17 mouse cellular contexts compared by ENCODE assay signal in genomic region chr1:172355336-172355735, GRCm38 (mm10). TPM values are rescaled to one million over a fixed set of nuclear protein-coding genes. Genes with fewer than 3 reads are reported as not detected.
A peak's percentile ranks its signal among the peaks of the same experiment; 100 is the strongest.
DNase-seq lines count a peak whose midpoint lies in the region; ATAC-seq and TF ChIP-seq lines count a peak whose summit lies in the region.
"Had no signal": no experiment of that assay in that cellular context is flagged by ENCODE, and none has a peak within 500 bp of the region (broad histone marks: within the 10 kb centered on the region; RNA-seq: fewer than 3 reads in every experiment).

No protein-coding gene starts in this region.

- intact Hi-C loops in left cerebral cortex, postnatal 36 days (cut with DNase I): no loop called here

- H3K4me3 ChIP-seq in forebrain, embryonic 10.5 days: no peak overlapping the region
- no peak overlapping the region for H3K4me3 ChIP-seq in hindbrain, embryonic 12.5 days
- no peak overlapping the region for H3K4me3 ChIP-seq in midbrain, embryonic 14.5 days (replicated peaks; ENCODE audit: low read depth, low read length)
- H3K4me3 ChIP-seq: embryonic facial prominence, embryonic 15.5 days; heart, embryonic 15.5 days had no signal

- no peaks in the 10 kb centered on the region for H3K36me3 ChIP-seq in forebrain, embryonic 10.5 days (replicated peaks)
- H3K36me3 ChIP-seq in hindbrain, embryonic 12.5 days: no peaks in the 10 kb centered on the region
- no peaks in the 10 kb centered on the region for H3K36me3 ChIP-seq in midbrain, embryonic 14.5 days (ENCODE audit: control insufficient read depth, insufficient read depth, low read length)
- H3K36me3 ChIP-seq: embryonic facial prominence, embryonic 15.5 days; heart, embryonic 15.5 days had no signal

- ATAC-seq in hindbrain, embryonic 12.5 days (ENCODE audit: low FRiP score): no peak
- peak; percentile 57; the same call in 1 of the 2 replicates for ATAC-seq in midbrain, embryonic 14.5 days (ENCODE audit: low FRiP score, low TSS enrichment)
- ATAC-seq: intestine, postnatal 0 days had no signal

- no peak for TF ChIP-seq POLR2A in brain, embryonic 14.5 days (IDR thresholded peaks at IDR 0.05; ENCODE audit: borderline replicate concordance, extremely low read depth, insufficient read depth, insufficient read length, poor library complexity, severe bottlenecking)

- WGBS in forebrain, embryonic 10.5 days: 22% methylated on average over 3 of the region's 3 CpGs
- WGBS in hindbrain, embryonic 12.5 days: 40% methylated on average over 3 of the region's 3 CpGs
- WGBS in midbrain, embryonic 14.5 days: 5% methylated on average over 3 of the region's 3 CpGs

- peaks cover 57% of the 10 kb centered on the region for H3K27me3 ChIP-seq in forebrain, embryonic 10.5 days (ENCODE audit: poor library complexity, severe bottlenecking)
- H3K27me3 ChIP-seq in hindbrain, embryonic 12.5 days: no peaks in the 10 kb centered on the region
- no peaks in the 10 kb centered on the region for H3K27me3 ChIP-seq in midbrain, embryonic 14.5 days (ENCODE audit: control insufficient read depth, insufficient read depth, low read length)

- H3K4me2 ChIP-seq in hindbrain, embryonic 12.5 days (replicated peaks): no peak overlapping the region
- no peak overlapping the region for H3K4me2 ChIP-seq in midbrain, embryonic 14.5 days (ENCODE audit: low read length)
- H3K4me2 ChIP-seq: embryonic facial prominence, embryonic 15.5 days; heart, embryonic 15.5 days had no signal

- peak; percentile 81 for DNase-seq in brain, embryonic 14.5 days (ENCODE audit: low read depth)
- no peak for DNase-seq in forebrain, embryonic 10.5 days (ENCODE audit: extremely low spot score, low spot score)
- DNase-seq in midbrain, embryonic 14.5 days: peak; percentile 83
- no peak for DNase-seq in gastrocnemius, postnatal 10 days
- DNase-seq in right cerebral cortex, postnatal 25 days: no peak
- DNase-seq in left cerebral cortex, postnatal 36 days (ENCODE audit: low spot score in 2 of 2): no peak
- DNase-seq: layer of hippocampus, adult 9-11 months; left cerebral cortex, postnatal 4 days; lung, postnatal 14 days; right cerebral cortex, postnatal 4 days had no signal

- TF ChIP-seq CTCF in brain, embryonic 14.5 days (IDR thresholded peaks at IDR 0.05; ENCODE audit: borderline replicate concordance, extremely low read depth, insufficient read depth, insufficient read length): no peak

- no peak overlapping the region for H3K9ac ChIP-seq in hindbrain, embryonic 12.5 days
- no peak overlapping the region for H3K9ac ChIP-seq in midbrain, embryonic 14.5 days (replicated peaks; ENCODE audit: low read length)
- H3K9ac ChIP-seq: embryonic facial prominence, embryonic 15.5 days; heart, embryonic 15.5 days; liver, embryonic 14.5 days had no signal

- peak overlapping the region; percentile 75 for H3K27ac ChIP-seq in forebrain, embryonic 10.5 days
- peak overlapping the region; percentile 66 for H3K27ac ChIP-seq in hindbrain, embryonic 12.5 days
- 0 out of 2 replicates have a peak overlapping the region, but pooled peaks have one; percentile 6 for H3K27ac ChIP-seq in midbrain, embryonic 14.5 days (replicated peaks; ENCODE audit: low read depth, low read length)
- H3K27ac ChIP-seq: embryonic facial prominence, embryonic 15.5 days; heart, embryonic 15.5 days; liver, embryonic 14.5 days had no signal

- H3K9me3 ChIP-seq in forebrain, embryonic 10.5 days: no peaks in the 10 kb centered on the region
- no peaks in the 10 kb centered on the region for H3K9me3 ChIP-seq in hindbrain, embryonic 12.5 days (replicated peaks)
- H3K9me3 ChIP-seq in midbrain, embryonic 14.5 days (ENCODE audit: control insufficient read depth, low read length): no peaks in the 10 kb centered on the region
- H3K9me3 ChIP-seq: embryonic facial prominence, embryonic 15.5 days; heart, embryonic 15.5 days had no signal

- peaks cover 85% of the 10 kb centered on the region for H3K4me1 ChIP-seq in forebrain, embryonic 10.5 days
- peaks cover 39% of the 10 kb centered on the region for H3K4me1 ChIP-seq in hindbrain, embryonic 12.5 days
- H3K4me1 ChIP-seq in midbrain, embryonic 14.5 days (ENCODE audit: control insufficient read depth, insufficient read depth, low read length): peaks cover 24% of the 10 kb centered on the region

RNA-seq across cellular contexts. Expression of gene Kcnj10, which starts 14.3 kb away (rescaled TPM):
- 3.2 and 5.9 TPM in 2 replicates for polyA plus RNA-seq in brain, embryonic 14.5 days (2012; rRNA removed)
- 0.46 and 0.47 TPM in 2 replicates for polyA plus RNA-seq in forebrain, embryonic 10.5 days (2016; fragmentation: Nextera tagmentation; extraction: Ambion mirVana)
- 0.53 and 0.83 TPM in 2 replicates for polyA plus RNA-seq in hindbrain, embryonic 12.5 days (2016; fragmentation: Nextera tagmentation; extraction: Ambion mirVana)
- polyA plus RNA-seq in midbrain, embryonic 14.5 days (2014; fragmentation: Nextera tagmentation; extraction: Ambion mirVana): 1.5 TPM in 2 replicates
- total RNA-seq in gastrocnemius, postnatal 10 days (2021): 1 to 10 TPM in 1 of 2 experiments, under 1 TPM in 1; 0.87 to 1.2 TPM
- 10 to 100 TPM; 86.8 to 97.1 TPM for total RNA-seq in left cerebral cortex, postnatal 36 days (2021)

RNA-seq across cellular contexts. Expression of gene Pigm, which starts 21.0 kb away (rescaled TPM):
- polyA plus RNA-seq in brain, embryonic 14.5 days (2012; rRNA removed): 9.4 and 9.8 TPM in 2 replicates
- polyA plus RNA-seq in forebrain, embryonic 10.5 days (2016; fragmentation: Nextera tagmentation; extraction: Ambion mirVana): 10.6 and 10.8 TPM in 2 replicates
- 9.4 and 9.8 TPM in 2 replicates for polyA plus RNA-seq in hindbrain, embryonic 12.5 days (2016; fragmentation: Nextera tagmentation; extraction: Ambion mirVana)
- polyA plus RNA-seq in midbrain, embryonic 14.5 days (2014; fragmentation: Nextera tagmentation; extraction: Ambion mirVana): 5.2 and 6.4 TPM in 2 replicates
- total RNA-seq in gastrocnemius, postnatal 10 days (2021): 1 to 10 TPM; 5.6 to 6.9 TPM
- 1 to 10 TPM; 7.8 to 8.3 TPM for total RNA-seq in left cerebral cortex, postnatal 36 days (2021)

RNA-seq across cellular contexts. Expression of gene Kcnj9, which starts 26.2 kb away (rescaled TPM):
- polyA plus RNA-seq in brain, embryonic 14.5 days (2012; rRNA removed): 6.9 and 8.0 TPM in 2 replicates
- polyA plus RNA-seq in forebrain, embryonic 10.5 days (2016; fragmentation: Nextera tagmentation; extraction: Ambion mirVana): 0.17 and 0.43 TPM in 2 replicates
- 1.2 and 2.0 TPM in 2 replicates for polyA plus RNA-seq in hindbrain, embryonic 12.5 days (2016; fragmentation: Nextera tagmentation; extraction: Ambion mirVana)
- 3.0 and 3.9 TPM in 2 replicates for polyA plus RNA-seq in midbrain, embryonic 14.5 days (2014; fragmentation: Nextera tagmentation; extraction: Ambion mirVana)
- under 1 TPM; 0.07 to 0.14 TPM for total RNA-seq in gastrocnemius, postnatal 10 days (2021)
- 100 to 1,000 TPM; 134 to 136 TPM for total RNA-seq in left cerebral cortex, postnatal 36 days (2021)
- total RNA-seq: common myeloid progenitor, adult 5-6 weeks had no signal
- polyA plus RNA-seq: heart, embryonic 15.5 days; stomach, embryonic 14.5 days had no signal

RNA-seq across cellular contexts. Expression of gene Atp1a2, which starts 57.5 kb away (rescaled TPM):
- polyA plus RNA-seq in brain, embryonic 14.5 days (2012; rRNA removed): 51.5 and 82.9 TPM in 2 replicates
- polyA plus RNA-seq in forebrain, embryonic 10.5 days (2016; fragmentation: Nextera tagmentation; extraction: Ambion mirVana): 0.86 and 2.0 TPM in 2 replicates
- 13.7 and 16.1 TPM in 2 replicates for polyA plus RNA-seq in hindbrain, embryonic 12.5 days (2016; fragmentation: Nextera tagmentation; extraction: Ambion mirVana)
- 18.2 and 19.4 TPM in 2 replicates for polyA plus RNA-seq in midbrain, embryonic 14.5 days (2014; fragmentation: Nextera tagmentation; extraction: Ambion mirVana)
- 100 to 1,000 TPM; 695 to 761 TPM for total RNA-seq in gastrocnemius, postnatal 10 days (2021)
- 100 to 1,000 TPM; 590 to 654 TPM for total RNA-seq in left cerebral cortex, postnatal 36 days (2021)
- total RNA-seq: common myeloid progenitor, adult 5-6 weeks had no signal

Comparison
In these comparisons a context has a peak if more than half of its experiments do, and no peak if none do; other contexts are left out.
1. DNase-seq: peak in brain, embryonic 14.5 days (single experiment) and midbrain, embryonic 14.5 days (single experiment); none in forebrain, embryonic 10.5 days (single experiment), gastrocnemius, postnatal 10 days (single experiment), right cerebral cortex, postnatal 25 days (single experiment) and left cerebral cortex, postnatal 36 days (0 of 2).
2. H3K27ac ChIP-seq: peak in every context shown above with its lines; median percentile 75 in forebrain, embryonic 10.5 days; 66 in hindbrain, embryonic 12.5 days; 6 in midbrain, embryonic 14.5 days.